Mouse (Mus musculus) kidney, adult 9 months (tissue): ENCODE results near the gene Cenpw.

ENCODE experiments used
- DNase-seq: peaks from one replicate; pipeline ENCODE4 v3.0.0; 2022

Cenpw gene

GRCm38 (mm10) chr10:30199916-30200826 lies at the start of gene Cenpw:
Cenpw (minus strand) TSS chr10:30200560.
- DNase-seq: peak; percentile 77

- no peak for DNase-seq
These were observed 49.3 kb upstream of the Cenpw start for GRCm38 (mm10) chr10:30249654-30250053.

GRCm38 (mm10) chr10:30199501-30199900 lies 859 bp downstream of the Cenpw start:
- no peak for DNase-seq

GRCm38 (mm10) chr10:30167700-30168099 lies 32.7 kb downstream of the Cenpw start:
- DNase-seq: no peak
